In the genomic region with DNA sequence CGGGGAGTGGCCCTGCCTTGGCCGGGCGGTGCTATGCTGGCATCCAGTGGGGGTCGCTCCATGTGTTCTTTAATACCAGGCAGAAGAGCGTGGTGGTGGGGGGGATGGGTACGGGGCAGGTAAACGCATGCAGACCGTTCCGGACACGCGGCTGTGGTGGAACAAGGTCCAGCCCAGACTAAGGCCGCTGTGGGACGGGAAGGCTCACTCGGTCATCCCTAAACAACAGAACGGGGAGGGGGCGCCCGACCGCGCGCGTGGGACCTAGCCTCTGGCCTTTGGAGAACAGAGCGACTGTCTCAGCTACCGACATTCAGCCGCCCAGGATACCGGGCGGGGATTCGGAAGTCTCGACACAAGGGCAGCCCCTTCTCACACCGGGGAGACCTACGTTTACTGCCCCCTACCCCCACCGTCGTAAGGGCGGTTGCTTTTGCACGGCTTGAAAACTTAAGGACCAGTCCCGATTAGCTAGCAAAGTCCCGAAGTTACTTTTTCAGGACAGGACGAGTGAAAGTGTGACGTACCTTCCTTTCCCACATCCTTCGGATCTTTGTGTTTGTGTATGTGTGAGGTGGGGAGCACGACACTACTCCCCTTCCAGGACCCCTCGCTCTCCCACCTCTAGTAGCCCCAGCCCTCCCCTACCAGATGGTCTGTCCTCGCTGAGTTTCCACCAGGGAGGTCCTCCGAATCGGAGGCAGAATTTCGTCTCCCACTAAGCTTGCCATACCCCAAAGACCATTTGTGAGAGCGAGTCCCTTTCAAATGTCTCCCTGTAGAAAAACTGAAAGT, we compare ENCODE assay signal across 8 mouse cellular contexts. TPM values are rescaled to one million over a fixed set of nuclear protein-coding genes. Genes with fewer than 3 reads are reported as not detected.
DNase-seq lines count a peak whose midpoint lies in the region; ATAC-seq lines count a peak whose summit lies in the region.

No protein-coding gene starts in this region.

- WGBS in intestine, embryonic 14.5 days = under 1% methylated on average over 46 of the region's 46 CpGs
- under 1% methylated on average over 46 of the region's 46 CpGs for WGBS in liver, embryonic 12.5 days (ENCODE audit: insufficient replicate concordance)

- no peaks in the 10 kb centered on the region for H3K36me3 ChIP-seq in intestine, embryonic 14.5 days (ENCODE audit: control insufficient read depth, insufficient read depth, low read length)
- H3K36me3 ChIP-seq in liver, embryonic 12.5 days = peaks cover 16% of the 10 kb centered on the region

- H3K9me3 ChIP-seq in intestine, embryonic 14.5 days (ENCODE audit: control insufficient read depth, low read length) = no peaks in the 10 kb centered on the region
- no peaks in the 10 kb centered on the region; the same call in 1 of the 2 replicates for H3K9me3 ChIP-seq in liver, embryonic 12.5 days (replicated peaks)

- no peaks in the 10 kb centered on the region for H3K27me3 ChIP-seq in intestine, embryonic 14.5 days (replicated peaks; ENCODE audit: control insufficient read depth, insufficient read depth, low read length)
- H3K27me3 ChIP-seq in liver, embryonic 12.5 days (replicated peaks) = peaks cover 12% of the 10 kb centered on the region

- peak overlapping the region; percentile 85 for H3K4me2 ChIP-seq in intestine, embryonic 14.5 days (ENCODE audit: low read length)
- peak overlapping the region; percentile 98 for H3K4me2 ChIP-seq in liver, embryonic 12.5 days

- peak overlapping the region; percentile 65 for H3K4me3 ChIP-seq in intestine, embryonic 14.5 days (ENCODE audit: low read depth, low read length)
- peak overlapping the region; percentile 72 for H3K4me3 ChIP-seq in liver, embryonic 12.5 days

- DNase-seq in 3T3-L1 (ENCODE audit: low read depth, low spot score) (peak; percentile 67), ES-CJ7 (ENCODE audit: low read depth, low spot score) (peak; percentile 83)
- DNase-seq in cerebellum, postnatal 36 days = peak; percentile 10 to 13
- DNase-seq in gastrocnemius, postnatal 4 days (ENCODE audit: low spot score in 2 of 2) = peak; percentile 30 to 46
- peak; percentile 87 for DNase-seq in intestine, embryonic 14.5 days (ENCODE audit: low spot score)
- peak; percentile 80 for DNase-seq in neural tube, embryonic 10.5 days (ENCODE audit: extremely low spot score, low spot score)
- peak; percentile 70 for DNase-seq in thymus, postnatal 4 days

- peak; percentile 54 for ATAC-seq in intestine, embryonic 14.5 days (replicated peaks; ENCODE audit: low FRiP score, low TSS enrichment, low read depth)
- ATAC-seq in liver, embryonic 12.5 days = peak; percentile 48

- H3K27ac ChIP-seq in intestine, embryonic 14.5 days (ENCODE audit: low read depth) = peak overlapping the region; percentile 88
- H3K27ac ChIP-seq in liver, embryonic 12.5 days = peak overlapping the region; percentile 69

- peaks cover 4% of the 10 kb centered on the region; the same call in 1 of the 2 replicates for H3K4me1 ChIP-seq in intestine, embryonic 14.5 days (replicated peaks; ENCODE audit: control insufficient read depth, insufficient read depth, low read length)
- H3K4me1 ChIP-seq in liver, embryonic 12.5 days = peaks cover 27% of the 10 kb centered on the region

- H3K9ac ChIP-seq in intestine, embryonic 14.5 days (ENCODE audit: low read length) = peak overlapping the region; percentile 79
- H3K9ac ChIP-seq in liver, embryonic 12.5 days = peak overlapping the region; percentile 76

RNA-seq across cellular contexts. Expression of a gene that starts 1.7 kb away (rescaled TPM):
- total RNA-seq in gastrocnemius, postnatal 4 days (2021) = 10 to 100 TPM; 18.0 to 21.2 TPM
- polyA plus RNA-seq in intestine, embryonic 14.5 days (2014; fragmentation: Nextera tagmentation; extraction: Ambion mirVana) = 39.6 and 41.3 TPM in 2 replicates
- polyA plus RNA-seq in liver, embryonic 12.5 days (2016; fragmentation: Nextera tagmentation; extraction: Ambion mirVana) = 35.1 and 40.1 TPM in 2 replicates

Comparison
In these comparisons a context has a peak if more than half of its experiments do, and no peak if none do; other contexts are left out.
1. Peak in every context shown above with its lines: DNase-seq, ATAC-seq, H3K4me3 ChIP-seq and H3K27ac ChIP-seq.
2. DNase-seq: peak in every context shown above with its lines; median percentile 87 in intestine, embryonic 14.5 days; 83 in ES-CJ7; 80 in neural tube, embryonic 10.5 days; 70 in thymus, postnatal 4 days; 67 in 3T3-L1; 38 in gastrocnemius, postnatal 4 days; 12 in cerebellum, postnatal 36 days.